Mouse (Mus musculus) kidney, adult 2 months (tissue): ENCODE results near the gene Tmem130.

Source experiments
- CTCF ChIP-seq: fragments of 200-500 bp; conservative IDR thresholded peaks from 2 replicates; pipeline ENCODE4 v1.5.1; 2011; ENCODE audit warnings: low read depth, mild to moderate bottlenecking, control low read depth, low read length, moderate library complexity, mixed read lengths; ENCODE audit not compliant: insufficient read depth, insufficient read length
- POLR2A ChIP-seq: fragments of 200-500 bp; IDR thresholded peaks from one replicate; pipeline ENCODE4 v1.6.1; 2011; ENCODE audit warnings: low read depth, low read length, control low read depth

DNA sequence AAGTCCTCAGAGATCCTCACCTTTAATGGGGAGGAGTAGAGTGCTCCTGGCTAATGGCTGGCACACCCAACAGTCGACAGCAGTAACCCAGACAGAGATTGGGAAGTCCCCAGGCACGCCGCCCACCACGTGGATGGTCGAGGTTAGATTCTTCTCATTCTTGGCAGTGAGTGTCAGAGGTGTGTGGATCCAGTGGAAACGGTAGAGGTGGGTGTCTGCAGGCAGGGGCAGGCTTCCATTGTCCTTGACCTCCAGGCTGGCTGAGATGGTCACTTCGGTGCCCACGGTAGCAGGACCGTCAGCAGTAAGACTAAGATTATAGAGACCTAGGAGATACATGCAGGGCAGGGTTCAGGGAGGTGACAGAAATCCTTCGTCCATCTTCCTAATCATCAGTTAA lies 6.4 kb downstream of the Tmem130 start:
- TF ChIP-seq CTCF (no peak), POLR2A (no peak)
